Mouse (Mus musculus): ENCODE measurements around the gene Gm20696. TPM values are rescaled to one million over a fixed set of nuclear protein-coding genes. Genes with fewer than 3 reads are reported as not detected.

Gm20696 gene
- total RNA-seq, 1 experiment: 0.58 TPM

DNA sequence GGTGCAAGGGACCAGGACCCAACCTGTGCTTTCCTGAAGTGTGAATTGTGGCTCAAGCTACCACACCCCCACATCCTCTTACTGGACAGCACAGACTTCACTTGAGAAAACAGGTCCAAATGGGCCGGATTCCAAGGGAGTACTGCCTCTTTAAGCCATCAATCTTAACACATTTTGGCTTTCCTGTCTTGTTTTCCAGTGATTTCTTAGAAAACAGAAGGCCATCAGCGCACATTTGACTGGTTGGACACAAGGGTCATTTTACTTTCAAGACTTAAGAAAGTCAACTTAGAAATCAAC is 402.8 kb downstream of the Gm20696 start:
- Histone ChIP-seq H3K4me1 (ENCODE audit: control insufficient read depth in 2 of 2, insufficient read depth in 2 of 2, low read length in 2 of 2, poor library complexity in 1 of 2) (peaks cover 7 to 10% of the 10 kb centered on the region in 2 experiments; a peak in 1 of 4 replicates), H3K9ac (ENCODE audit: insufficient read depth, low read depth, low read length, poor library complexity, severe bottlenecking) (no peak overlapping the region), H3K36me3 (ENCODE audit: control insufficient read depth, insufficient read depth, low read length, poor library complexity, severe bottlenecking) (no peaks in the 10 kb centered on the region), H3K9me3 (ENCODE audit: control insufficient read depth, insufficient read depth, low read depth, low read length) (no peaks in the 10 kb centered on the region), H3K4me3 (ENCODE audit: insufficient read depth in 1 of 2, low read depth in 1 of 2, low read length in 2 of 2, poor library complexity in 1 of 2, severe bottlenecking in 1 of 2) (no peak overlapping the region), H3K27ac (ENCODE audit: insufficient read depth, low read depth, low read length, poor library complexity, severe bottlenecking) (no peak overlapping the region)
- in situ Hi-C loops (cut with MboI; ENCODE audit: low sequenced_read_pairs in 2 of 2, unreplicated experiment in 2 of 2): no loop called here
- TF ChIP-seq HCFC1 (IDR thresholded peaks at IDR 0.05; ENCODE audit: borderline replicate concordance, insufficient read depth, low read length) (no peak), ZC3H11A (IDR thresholded peaks at IDR 0.05; ENCODE audit: borderline replicate concordance, low read depth, low read length) (no peak), ZNF384 (IDR thresholded peaks at IDR 0.05; ENCODE audit: low read depth, low read length) (no peak), CHD2 (IDR thresholded peaks at IDR 0.05; ENCODE audit: low read depth, low read length) (no peak), MAFK (IDR thresholded peaks at IDR 0.05; ENCODE audit: insufficient read depth, low read depth, low read length) (no peak)
- no peak for DNase-seq (ENCODE audit: low read depth, low spot score)

DNA sequence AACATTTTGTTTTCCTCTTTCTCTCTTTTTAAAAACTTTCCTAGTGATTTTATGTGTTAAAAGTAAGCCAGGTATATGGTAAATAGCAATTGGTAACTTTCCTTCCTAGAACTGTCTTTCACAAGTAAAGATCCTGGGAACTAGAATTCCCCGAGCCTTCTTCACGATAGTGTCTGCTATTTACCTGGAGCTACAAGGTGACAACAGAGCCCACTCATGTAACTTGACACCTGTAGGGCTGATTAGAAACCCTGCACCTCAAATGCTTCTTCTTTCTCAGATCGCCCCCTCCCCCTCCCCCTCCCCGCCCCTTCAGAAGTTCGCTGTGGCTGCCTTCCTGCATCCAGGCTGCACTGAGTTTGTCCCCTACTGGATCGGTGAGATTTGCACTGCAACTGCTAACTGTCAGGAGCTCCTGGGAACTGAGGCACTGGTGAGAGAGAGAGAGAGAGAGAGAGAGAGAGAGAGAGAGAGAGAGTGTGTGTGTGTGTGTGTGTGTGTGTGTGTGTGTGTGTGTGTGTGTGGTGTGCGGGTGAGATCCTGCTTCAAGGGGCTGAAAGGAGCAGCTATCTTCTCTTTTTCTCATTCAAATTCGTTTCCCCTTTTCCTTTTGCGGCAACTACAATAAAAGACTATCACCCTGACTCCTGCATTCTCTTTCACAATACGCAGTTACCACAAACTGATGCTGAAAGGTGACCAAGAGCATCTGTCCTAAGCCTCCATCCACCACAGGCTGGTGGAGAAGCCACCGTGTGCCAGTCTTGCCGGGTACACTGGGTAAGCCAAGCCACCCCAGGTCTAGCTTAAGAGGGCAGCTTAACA is 403.3 kb downstream of the Gm20696 start:
- Histone ChIP-seq H3K4me3 (ENCODE audit: insufficient read depth in 1 of 2, low read depth in 1 of 2, low read length in 2 of 2, poor library complexity in 1 of 2, severe bottlenecking in 1 of 2) (no peak overlapping the region), H3K27ac (ENCODE audit: insufficient read depth, low read depth, low read length, poor library complexity, severe bottlenecking) (no peak overlapping the region), H3K9ac (ENCODE audit: insufficient read depth, low read depth, low read length, poor library complexity, severe bottlenecking) (no peak overlapping the region), H3K36me3 (ENCODE audit: control insufficient read depth, insufficient read depth, low read length, poor library complexity, severe bottlenecking) (no peaks in the 10 kb centered on the region), H3K9me3 (ENCODE audit: control insufficient read depth, insufficient read depth, low read depth, low read length) (no peaks in the 10 kb centered on the region), H3K4me1 (ENCODE audit: control insufficient read depth in 2 of 2, insufficient read depth in 2 of 2, low read length in 2 of 2, poor library complexity in 1 of 2) (peaks cover 7 to 10% of the 10 kb centered on the region in 2 experiments; a peak in 1 of 4 replicates)
- DNase-seq (ENCODE audit: low read depth, low spot score): no peak
- in situ Hi-C loops (cut with MboI; ENCODE audit: low sequenced_read_pairs in 2 of 2, unreplicated experiment in 2 of 2): no loop called here
- TF ChIP-seq HCFC1 (IDR thresholded peaks at IDR 0.05; ENCODE audit: borderline replicate concordance, insufficient read depth, low read length): no peak
- no peak for TF ChIP-seq CHD2 (IDR thresholded peaks at IDR 0.05; ENCODE audit: low read depth, low read length)
- no peak for TF ChIP-seq MAFK (IDR thresholded peaks at IDR 0.05; ENCODE audit: insufficient read depth, low read depth, low read length)
- TF ChIP-seq ZC3H11A (IDR thresholded peaks at IDR 0.05; ENCODE audit: borderline replicate concordance, low read depth, low read length): no peak
- TF ChIP-seq ZNF384 (IDR thresholded peaks at IDR 0.05; ENCODE audit: low read depth, low read length): no peak

DNA sequence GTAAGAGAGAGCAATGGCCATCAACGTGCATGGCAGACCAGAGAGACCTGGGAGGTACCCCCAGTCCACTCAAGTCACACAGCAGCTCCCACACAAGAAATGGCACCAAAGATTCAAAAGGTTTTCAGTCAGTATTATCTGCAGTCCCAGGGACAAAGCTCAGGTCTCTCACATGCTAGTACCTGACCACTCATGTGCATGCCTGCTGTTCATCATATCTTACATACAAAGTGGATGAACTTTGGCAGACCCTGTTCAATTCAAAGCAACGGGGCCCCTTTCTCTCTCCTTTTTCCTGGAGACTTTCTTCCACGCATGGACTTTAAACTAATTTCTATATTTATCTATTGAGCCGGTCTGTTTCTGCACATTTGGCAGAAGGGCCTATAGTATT is 404.9 kb downstream of the Gm20696 start:
- TF ChIP-seq HCFC1 (IDR thresholded peaks at IDR 0.05; ENCODE audit: borderline replicate concordance, insufficient read depth, low read length) (no peak), ZNF384 (IDR thresholded peaks at IDR 0.05; ENCODE audit: low read depth, low read length) (no peak), MAFK (IDR thresholded peaks at IDR 0.05; ENCODE audit: insufficient read depth, low read depth, low read length) (no peak), ZC3H11A (IDR thresholded peaks at IDR 0.05; ENCODE audit: borderline replicate concordance, low read depth, low read length) (no peak), CHD2 (IDR thresholded peaks at IDR 0.05; ENCODE audit: low read depth, low read length) (no peak)
- Histone ChIP-seq H3K4me1 (ENCODE audit: control insufficient read depth in 2 of 2, insufficient read depth in 2 of 2, low read length in 2 of 2, poor library complexity in 1 of 2) (peaks cover 7 to 10% of the 10 kb centered on the region in 2 experiments; a peak in 1 of 4 replicates), H3K9me3 (ENCODE audit: control insufficient read depth, insufficient read depth, low read depth, low read length) (no peaks in the 10 kb centered on the region), H3K9ac (ENCODE audit: insufficient read depth, low read depth, low read length, poor library complexity, severe bottlenecking) (no peak overlapping the region), H3K27ac (ENCODE audit: insufficient read depth, low read depth, low read length, poor library complexity, severe bottlenecking) (no peak overlapping the region), H3K4me3 (ENCODE audit: insufficient read depth in 1 of 2, low read depth in 1 of 2, low read length in 2 of 2, poor library complexity in 1 of 2, severe bottlenecking in 1 of 2) (no peak overlapping the region), H3K36me3 (ENCODE audit: control insufficient read depth, insufficient read depth, low read length, poor library complexity, severe bottlenecking) (no peaks in the 10 kb centered on the region)
- in situ Hi-C loops (cut with MboI; ENCODE audit: low sequenced_read_pairs in 2 of 2, unreplicated experiment in 2 of 2): no loop called here
- no peak for DNase-seq (ENCODE audit: low read depth, low spot score)

DNA sequence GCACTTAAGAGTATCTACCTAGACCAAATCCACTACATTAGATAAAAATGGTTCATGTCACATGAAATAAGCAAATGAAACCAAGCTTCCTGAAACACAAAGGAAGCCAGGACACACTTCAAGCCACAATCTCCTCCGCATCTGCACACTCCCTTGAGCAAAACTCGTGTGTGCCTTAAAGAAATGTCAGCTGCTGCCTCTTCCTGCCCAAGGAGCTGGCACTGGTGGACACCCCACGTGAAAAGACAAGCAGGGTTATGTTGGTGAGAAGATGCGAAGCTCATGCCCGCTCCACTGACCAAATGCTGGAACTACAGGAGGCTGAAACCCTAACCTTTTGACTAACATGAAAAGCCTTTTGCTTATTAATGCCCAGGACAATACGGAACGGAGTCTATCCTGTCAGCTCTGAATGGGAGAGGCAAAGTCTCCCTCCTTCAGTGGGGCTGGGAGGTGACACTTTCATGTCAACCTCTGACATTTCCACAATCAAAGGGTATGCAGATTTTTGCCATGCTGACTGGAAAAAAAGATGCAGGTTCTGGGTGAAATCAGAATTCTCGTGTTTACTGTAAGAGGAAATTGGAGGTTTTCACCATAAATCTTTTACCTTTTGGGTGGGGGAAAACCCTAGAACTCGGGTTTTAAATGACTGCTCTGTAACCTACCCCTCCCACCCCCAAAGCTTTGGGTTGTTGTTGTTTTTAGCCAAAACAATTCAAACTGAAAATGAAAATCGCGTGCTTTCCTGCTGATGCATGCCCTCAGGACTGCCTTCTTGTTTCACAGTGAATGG is 405.5 kb downstream of the Gm20696 start:
- TF ChIP-seq HCFC1 (IDR thresholded peaks at IDR 0.05; ENCODE audit: borderline replicate concordance, insufficient read depth, low read length): no peak
- no peak for TF ChIP-seq ZC3H11A (IDR thresholded peaks at IDR 0.05; ENCODE audit: borderline replicate concordance, low read depth, low read length)
- TF ChIP-seq MAFK (IDR thresholded peaks at IDR 0.05; ENCODE audit: insufficient read depth, low read depth, low read length): no peak
- TF ChIP-seq CHD2 (IDR thresholded peaks at IDR 0.05; ENCODE audit: low read depth, low read length): no peak
- no peak for TF ChIP-seq ZNF384 (IDR thresholded peaks at IDR 0.05; ENCODE audit: low read depth, low read length)
- no peak for DNase-seq (ENCODE audit: low read depth, low spot score)
- H3K27ac ChIP-seq (ENCODE audit: insufficient read depth, low read depth, low read length, poor library complexity, severe bottlenecking): no peak overlapping the region
- in situ Hi-C loops (cut with MboI; ENCODE audit: low sequenced_read_pairs in 2 of 2, unreplicated experiment in 2 of 2): no loop called here
- no peak overlapping the region for H3K4me3 ChIP-seq (ENCODE audit: insufficient read depth in 1 of 2, low read depth in 1 of 2, low read length in 2 of 2, poor library complexity in 1 of 2, severe bottlenecking in 1 of 2)
- H3K36me3 ChIP-seq (ENCODE audit: control insufficient read depth, insufficient read depth, low read length, poor library complexity, severe bottlenecking): no peaks in the 10 kb centered on the region
- peaks cover 7 to 9% of the 10 kb centered on the region in 2 experiments; a peak in 1 of 4 replicates for H3K4me1 ChIP-seq (ENCODE audit: control insufficient read depth in 2 of 2, insufficient read depth in 2 of 2, low read length in 2 of 2, poor library complexity in 1 of 2)
- no peak overlapping the region for H3K9ac ChIP-seq (ENCODE audit: insufficient read depth, low read depth, low read length, poor library complexity, severe bottlenecking)
- H3K9me3 ChIP-seq (ENCODE audit: control insufficient read depth, insufficient read depth, low read depth, low read length): no peaks in the 10 kb centered on the region
